Mouse (Mus musculus): ENCODE results near the gene Gm43517. TPM values are rescaled to one million over a fixed set of nuclear protein-coding genes. Genes with fewer than 3 reads are reported as not detected.

The Gm43517 gene
- total and polyA plus RNA-seq, 2 experiments: not detected

GRCm38 (mm10) chr12:49382565-49383520 is 2.1 kb upstream of the Gm43517 start, which contains the start of gene Foxg1:
Foxg1 (plus strand) TSS chr12:49382660.
- H3K79me2 ChIP-seq (ENCODE audit: control insufficient read depth, insufficient read depth, low read length): no peaks in the 10 kb centered on the region
- H3K36me3 ChIP-seq (ENCODE audit: control insufficient read depth, insufficient read depth, low read length): no peaks in the 10 kb centered on the region
- H3K9ac ChIP-seq (ENCODE audit: low read depth, low read length): no peak within 1 kb of the TSS
- TF ChIP-seq CTCF (IDR thresholded peaks at IDR 0.05; ENCODE audit: low read depth, low read length) (no peak), POLR2A (IDR thresholded peaks at IDR 0.05; ENCODE audit: extremely low read depth, insufficient read depth, low read length) (no peak)
- H3K4me1 ChIP-seq (ENCODE audit: control insufficient read depth, insufficient read depth, low read length): no peaks in the 10 kb centered on the region
- no peak within 1 kb of the TSS for H3K27ac ChIP-seq (replicated peaks; ENCODE audit: insufficient read depth, low read depth, low read length)
- peaks cover 27% of the 10 kb centered on the region for H3K27me3 ChIP-seq (ENCODE audit: control insufficient read depth, insufficient read depth, low read length)
- DNase-seq (ENCODE audit: extremely low read depth, low read depth, low spot score): no peak
- H3K4me3 ChIP-seq (ENCODE audit: insufficient read depth, low read depth, low read length): no peak within 1 kb of the TSS
- 3% methylated on average over 53 of the region's 61 CpGs for WGBS

- H3K4me3 ChIP-seq (ENCODE audit: insufficient read depth, low read depth, low read length): no peak overlapping the region
- no peaks in the 10 kb centered on the region for H3K36me3 ChIP-seq (ENCODE audit: control insufficient read depth, insufficient read depth, low read length)
- no peak for TF ChIP-seq CTCF (IDR thresholded peaks at IDR 0.05; ENCODE audit: low read depth, low read length)
- no peak for TF ChIP-seq POLR2A (IDR thresholded peaks at IDR 0.05; ENCODE audit: extremely low read depth, insufficient read depth, low read length)
- H3K79me2 ChIP-seq (ENCODE audit: control insufficient read depth, insufficient read depth, low read length): no peaks in the 10 kb centered on the region
- H3K9ac ChIP-seq (ENCODE audit: low read depth, low read length): no peak overlapping the region
- DNase-seq (ENCODE audit: extremely low read depth, low read depth, low spot score): no peak
- 3% methylated on average over 56 of the region's 67 CpGs for WGBS
- H3K27me3 ChIP-seq (ENCODE audit: control insufficient read depth, insufficient read depth, low read length): peaks cover 27% of the 10 kb centered on the region
- no peaks in the 10 kb centered on the region for H3K4me1 ChIP-seq (ENCODE audit: control insufficient read depth, insufficient read depth, low read length)
- no peak overlapping the region for H3K27ac ChIP-seq (replicated peaks; ENCODE audit: insufficient read depth, low read depth, low read length)
These were observed 1.3 kb upstream of the Gm43517 start for GRCm38 (mm10) chr12:49383521-49384133.

- no peaks in the 10 kb centered on the region for H3K4me1 ChIP-seq (ENCODE audit: control insufficient read depth, insufficient read depth, low read length)
- no peak for DNase-seq (ENCODE audit: extremely low read depth, low read depth, low spot score)
- no peak overlapping the region for H3K27ac ChIP-seq (replicated peaks; ENCODE audit: insufficient read depth, low read depth, low read length)
- no peaks in the 10 kb centered on the region for H3K36me3 ChIP-seq (ENCODE audit: control insufficient read depth, insufficient read depth, low read length)
- no peak overlapping the region for H3K4me3 ChIP-seq (ENCODE audit: insufficient read depth, low read depth, low read length)
- 4% methylated on average over 62 of the region's 66 CpGs for WGBS
- no peaks in the 10 kb centered on the region for H3K79me2 ChIP-seq (ENCODE audit: control insufficient read depth, insufficient read depth, low read length)
- H3K9ac ChIP-seq (ENCODE audit: low read depth, low read length): no peak overlapping the region
- no peak for TF ChIP-seq POLR2A (IDR thresholded peaks at IDR 0.05; ENCODE audit: extremely low read depth, insufficient read depth, low read length)
- no peak for TF ChIP-seq CTCF (IDR thresholded peaks at IDR 0.05; ENCODE audit: low read depth, low read length)
- H3K27me3 ChIP-seq (ENCODE audit: control insufficient read depth, insufficient read depth, low read length): peaks cover 27% of the 10 kb centered on the region
These were observed 589 bp upstream of the Gm43517 start for GRCm38 (mm10) chr12:49384295-49384875.

GRCm38 (mm10) chr12:49385631-49385990 is 637 bp downstream of the Gm43517 start:
- H3K79me2 ChIP-seq (ENCODE audit: control insufficient read depth, insufficient read depth, low read length): no peaks in the 10 kb centered on the region
- 5% methylated on average over 23 of the region's 23 CpGs for WGBS
- peaks cover 30% of the 10 kb centered on the region for H3K27me3 ChIP-seq (ENCODE audit: control insufficient read depth, insufficient read depth, low read length)
- H3K27ac ChIP-seq (replicated peaks; ENCODE audit: insufficient read depth, low read depth, low read length): no peak overlapping the region
- H3K4me1 ChIP-seq (ENCODE audit: control insufficient read depth, insufficient read depth, low read length): no peaks in the 10 kb centered on the region
- H3K36me3 ChIP-seq (ENCODE audit: control insufficient read depth, insufficient read depth, low read length): no peaks in the 10 kb centered on the region
- DNase-seq (ENCODE audit: extremely low read depth, low read depth, low spot score): no peak
- no peak overlapping the region for H3K4me3 ChIP-seq (ENCODE audit: insufficient read depth, low read depth, low read length)
- no peak overlapping the region for H3K9ac ChIP-seq (ENCODE audit: low read depth, low read length)
- TF ChIP-seq POLR2A (IDR thresholded peaks at IDR 0.05; ENCODE audit: extremely low read depth, insufficient read depth, low read length) (no peak), CTCF (IDR thresholded peaks at IDR 0.05; ENCODE audit: low read depth, low read length) (no peak)

GRCm38 (mm10) chr12:49386081-49386805 is 1.3 kb downstream of the Gm43517 start:
- Histone ChIP-seq H3K36me3 (ENCODE audit: control insufficient read depth, insufficient read depth, low read length) (no peaks in the 10 kb centered on the region), H3K27me3 (ENCODE audit: control insufficient read depth, insufficient read depth, low read length) (peaks cover 35% of the 10 kb centered on the region), H3K4me1 (ENCODE audit: control insufficient read depth, insufficient read depth, low read length) (peaks cover 2% of the 10 kb centered on the region; the same call in 1 of the 2 replicates)

More at GRCm38 (mm10) chr12:49386081-49386805, 1.3 kb downstream of the Gm43517 start:
- peak; percentile 9 for DNase-seq (ENCODE audit: extremely low read depth, low read depth, low spot score)
- WGBS: 17% methylated on average over 10 of the region's 10 CpGs
- no peak overlapping the region for H3K27ac ChIP-seq (replicated peaks; ENCODE audit: insufficient read depth, low read depth, low read length)
- no peak for TF ChIP-seq CTCF (IDR thresholded peaks at IDR 0.05; ENCODE audit: low read depth, low read length)
- H3K79me2 ChIP-seq (ENCODE audit: control insufficient read depth, insufficient read depth, low read length): no peaks in the 10 kb centered on the region
- H3K9ac ChIP-seq (ENCODE audit: low read depth, low read length): no peak overlapping the region
- no peak overlapping the region for H3K4me3 ChIP-seq (ENCODE audit: insufficient read depth, low read depth, low read length)

Data from liver, adult 2 months (tissue).